Comparison of ENCODE assay signal across 25 mouse cellular contexts in genomic region chr15:83387911-83388310, GRCm38 (mm10). TPM values are rescaled to one million over a fixed set of nuclear protein-coding genes. Genes with fewer than 3 reads are reported as not detected.
A peak's percentile ranks its signal among the peaks of the same experiment; 100 is the strongest.
DNase-seq lines count a peak whose midpoint lies in the region; ATAC-seq and TF ChIP-seq lines count a peak whose summit lies in the region.
"Had no signal": no experiment of that assay in that cellular context is flagged by ENCODE, and none has a peak within 500 bp of the region (broad histone marks: within the 10 kb centered on the region; RNA-seq: fewer than 3 reads in every experiment).

No protein-coding gene starts in this region.

- H3K9ac ChIP-seq in liver, embryonic 12.5 days, result no peak overlapping the region
- no peak overlapping the region for H3K9ac ChIP-seq in liver, postnatal 0 days (replicated peaks)
- no peak overlapping the region for H3K9ac ChIP-seq in stomach, postnatal 0 days (ENCODE audit: low read length)
- H3K9ac ChIP-seq: embryonic facial prominence, embryonic 12.5 days; embryonic facial prominence, embryonic 15.5 days; forebrain, postnatal 0 days; hindbrain, embryonic 13.5 days had no signal

- H3K4me1 ChIP-seq in liver, embryonic 12.5 days, result no peaks in the 10 kb centered on the region
- no peaks in the 10 kb centered on the region for H3K4me1 ChIP-seq in liver, postnatal 0 days (ENCODE audit: insufficient read depth)
- no peaks in the 10 kb centered on the region for H3K4me1 ChIP-seq in stomach, postnatal 0 days (replicated peaks; ENCODE audit: control insufficient read depth, insufficient read depth)
- H3K4me1 ChIP-seq: embryonic facial prominence, embryonic 12.5 days; embryonic facial prominence, embryonic 15.5 days; heart, embryonic 10.5 days; hindbrain, embryonic 10.5 days; hindbrain, embryonic 13.5 days had no signal

- no peak for ATAC-seq in liver, embryonic 12.5 days
- no peak for ATAC-seq in liver, postnatal 0 days
- 0 out of 2 replicates have a peak, but pooled peaks have one; percentile 5 for ATAC-seq in stomach, postnatal 0 days (ENCODE audit: low FRiP score, low TSS enrichment)
- ATAC-seq: forebrain, embryonic 14.5 days; forebrain, postnatal 0 days; hindbrain, embryonic 16.5 days; Patski had no signal

- intact Hi-C loops in gastrocnemius, adult 2 months (cut with DNase I), result no loop called here
- intact Hi-C loops in gastrocnemius, postnatal 36 days (cut with DNase I), result loop anchor here (10.0 kb wide), 1 partner anchor 217 kb away; no protein-coding TSS in a partner anchor
- intact Hi-C loops in left cerebral cortex, postnatal 14 days (cut with DNase I), result loop anchor here (5.0 kb wide), 1 partner anchor 129 kb away; no protein-coding TSS in a partner anchor

- no peak for TF ChIP-seq CTCF in gastrocnemius, adult 2 months (IDR thresholded peaks at IDR 0.05)
- no peak for TF ChIP-seq CTCF in liver, postnatal 0 days (IDR thresholded peaks at IDR 0.05; ENCODE audit: low read depth)
- TF ChIP-seq CTCF in stomach, postnatal 0 days (IDR thresholded peaks at IDR 0.05; ENCODE audit: low read depth), result no peak

- H3K27me3 ChIP-seq in liver, embryonic 12.5 days (replicated peaks), result no peaks in the 10 kb centered on the region
- no peaks in the 10 kb centered on the region for H3K27me3 ChIP-seq in liver, postnatal 0 days (ENCODE audit: insufficient read depth, low read length)
- no peaks in the 10 kb centered on the region for H3K27me3 ChIP-seq in stomach, postnatal 0 days (ENCODE audit: control insufficient read depth, insufficient read depth, low read length)
- H3K27me3 ChIP-seq: embryonic facial prominence, embryonic 12.5 days; embryonic facial prominence, embryonic 15.5 days; hindbrain, embryonic 13.5 days; Patski had no signal

- DNase-seq in gastrocnemius, adult 2 months, result no peak
- DNase-seq in gastrocnemius, postnatal 36 days, result no peak
- no peak for DNase-seq in liver, postnatal 0 days
- peak; percentile 24 for DNase-seq in urinary bladder, postnatal 25 days (ENCODE audit: low spot score)
- DNase-seq in urinary bladder, postnatal 4 days (ENCODE audit: low spot score in 2 of 2), result no peak
- DNase-seq in stomach, postnatal 0 days (ENCODE audit: low spot score), result no peak
- no peak for DNase-seq in left cerebral cortex, postnatal 14 days (ENCODE audit: low spot score in 2 of 2)
- DNase-seq: adrenal gland, postnatal 10 days; cerebellum, adult 11 months; cerebellum, adult 2 months; cerebellum, adult 9-11 months; cerebellum, postnatal 25 days; forebrain, postnatal 0 days; gastrocnemius, postnatal 25 days; heart, adult 2 months; heart, postnatal 36 days had no signal

- 0 out of 2 replicates have a peak overlapping the region, but pooled peaks have one; percentile 28 for H3K27ac ChIP-seq in gastrocnemius, adult 2 months
- H3K27ac ChIP-seq in liver, embryonic 12.5 days, result 0 out of 2 replicates have a peak overlapping the region, but pooled peaks have one; percentile 8
- no peak overlapping the region for H3K27ac ChIP-seq in liver, postnatal 0 days (ENCODE audit: low read depth)
- no peak overlapping the region for H3K27ac ChIP-seq in stomach, postnatal 0 days (replicated peaks)
- H3K27ac ChIP-seq: embryonic facial prominence, embryonic 12.5 days; embryonic facial prominence, embryonic 15.5 days; heart, adult 2 months; heart, embryonic 10.5 days; hindbrain, embryonic 10.5 days; hindbrain, embryonic 13.5 days had no signal

- peaks cover 99% of the 10 kb centered on the region for H3K36me3 ChIP-seq in liver, embryonic 12.5 days
- peaks cover 81% of the 10 kb centered on the region for H3K36me3 ChIP-seq in liver, postnatal 0 days (replicated peaks; ENCODE audit: insufficient read depth, low read length)
- peaks cover 24% of the 10 kb centered on the region for H3K36me3 ChIP-seq in stomach, postnatal 0 days (ENCODE audit: control insufficient read depth, insufficient read depth, low read length)

- WGBS in liver, embryonic 12.5 days (ENCODE audit: insufficient replicate concordance), result 78% methylated on average over 2 of the region's 2 CpGs
- WGBS in liver, postnatal 0 days (ENCODE audit: insufficient replicate concordance), result 88% methylated on average over 2 of the region's 2 CpGs
- WGBS in stomach, postnatal 0 days, result 62% methylated on average over 2 of the region's 2 CpGs

- TF ChIP-seq EP300 in liver, postnatal 0 days (IDR thresholded peaks at IDR 0.05; ENCODE audit: low read depth), result no peak
- TF ChIP-seq EP300 in stomach, postnatal 0 days (optimal IDR thresholded peaks at IDR 0.05), result no peak

- no peak overlapping the region for H3K4me3 ChIP-seq in gastrocnemius, adult 2 months
- no peak overlapping the region for H3K4me3 ChIP-seq in liver, embryonic 12.5 days
- no peak overlapping the region for H3K4me3 ChIP-seq in liver, postnatal 0 days (ENCODE audit: low read depth, low read length)
- no peak overlapping the region for H3K4me3 ChIP-seq in stomach, postnatal 0 days (ENCODE audit: low read depth, low read length)
- H3K4me3 ChIP-seq: embryonic facial prominence, embryonic 12.5 days; embryonic facial prominence, embryonic 15.5 days; heart, adult 2 months; heart, embryonic 10.5 days; hindbrain, embryonic 10.5 days; hindbrain, embryonic 13.5 days had no signal

- no peak overlapping the region for H3K4me2 ChIP-seq in liver, embryonic 12.5 days
- no peak overlapping the region for H3K4me2 ChIP-seq in liver, postnatal 0 days (ENCODE audit: low read depth, low read length)
- H3K4me2 ChIP-seq in stomach, postnatal 0 days (replicated peaks; ENCODE audit: low read depth), result no peak overlapping the region
- H3K4me2 ChIP-seq: embryonic facial prominence, embryonic 12.5 days; embryonic facial prominence, embryonic 15.5 days; hindbrain, embryonic 13.5 days had no signal

- no peaks in the 10 kb centered on the region for H3K9me3 ChIP-seq in liver, embryonic 12.5 days (replicated peaks)
- no peaks in the 10 kb centered on the region for H3K9me3 ChIP-seq in liver, postnatal 0 days (ENCODE audit: low read length)
- H3K9me3 ChIP-seq in stomach, postnatal 0 days (ENCODE audit: control insufficient read depth, low read length), result no peaks in the 10 kb centered on the region
- H3K9me3 ChIP-seq: embryonic facial prominence, embryonic 12.5 days; embryonic facial prominence, embryonic 15.5 days; heart, embryonic 10.5 days; hindbrain, embryonic 10.5 days; hindbrain, embryonic 13.5 days had no signal

RNA-seq across cellular contexts. Expression of gene Arfgap3, which starts 37.9 kb away (rescaled TPM):
- total RNA-seq in gastrocnemius, adult 2 months (2021), result 1 to 10 TPM; 6.0 to 6.7 TPM
- 1 to 10 TPM; 5.7 to 6.1 TPM for total RNA-seq in gastrocnemius, postnatal 36 days (2021)
- 16.2 and 19.9 TPM in 2 replicates for polyA plus RNA-seq in liver, embryonic 12.5 days (2016; fragmentation: Nextera tagmentation; extraction: Ambion mirVana)
- 9.6 and 9.9 TPM in 2 replicates for polyA plus RNA-seq in liver, postnatal 0 days (2015; fragmentation: Nextera tagmentation; extraction: Ambion mirVana)
- 57.0 and 60.3 TPM in 2 replicates for polyA plus RNA-seq in stomach, postnatal 0 days (2015; fragmentation: Nextera tagmentation; extraction: Ambion mirVana)
- 10 to 100 TPM; 19.9 to 21.3 TPM for total RNA-seq in left cerebral cortex, postnatal 14 days (2021)

Comparison
In these comparisons a context has a peak if more than half of its experiments do, and no peak if none do; other contexts are left out.
1. H3K27ac ChIP-seq: peak in gastrocnemius, adult 2 months (single experiment) and liver, embryonic 12.5 days (single experiment); none in liver, postnatal 0 days (single experiment) and stomach, postnatal 0 days (single experiment).